Mouse (Mus musculus): Measurements from ENCODE around the gene Cnppd1.

DNA sequence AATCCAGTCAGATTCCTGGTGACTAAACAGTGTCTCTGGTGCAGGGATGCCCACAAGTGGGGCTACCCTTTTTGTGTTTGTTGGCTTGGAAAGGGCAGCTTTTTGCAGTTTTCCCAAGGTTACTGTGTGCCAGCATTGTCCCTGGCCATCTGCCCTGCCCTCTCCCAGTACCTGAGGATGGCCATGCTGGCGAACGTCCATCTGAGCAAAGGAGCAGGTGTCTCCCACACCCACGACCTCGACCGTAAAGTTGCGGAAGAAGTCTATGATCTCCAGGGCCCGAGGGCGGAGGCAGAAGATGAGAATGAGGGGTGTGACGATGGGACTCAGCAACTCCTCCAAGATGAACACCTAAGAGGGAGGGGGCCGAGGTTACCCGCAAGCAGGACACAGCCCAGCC is 43.0 kb upstream of the Cnppd1 start:
- TF ChIP-seq CTCF (conservative IDR thresholded peaks at IDR 0.05 in 1 of 2, IDR thresholded peaks at IDR 0.05 in 1 of 2; ENCODE audit: low read depth in 2 of 2, low read length in 2 of 2), result no peak
- TF ChIP-seq MYC (IDR thresholded peaks at IDR 0.05; ENCODE audit: low read depth, low read length), result no peak
- TF ChIP-seq TCF12 (IDR thresholded peaks at IDR 0.05; ENCODE audit: low read depth, low read length), result no peak
- TF ChIP-seq MAFK (IDR thresholded peaks at IDR 0.05; ENCODE audit: insufficient replicate concordance, low read length), result no peak
- TF ChIP-seq POLR2AphosphoS2 (IDR thresholded peaks at IDR 0.05; ENCODE audit: low read depth, low read length), result no peak
- TF ChIP-seq POLR2A (IDR thresholded peaks at IDR 0.05; ENCODE audit: low read depth, low read length), result no peak
- no peak for TF ChIP-seq USF1 (IDR thresholded peaks at IDR 0.05; ENCODE audit: low read depth, low read length)
- TF ChIP-seq CHD2 (IDR thresholded peaks at IDR 0.05; ENCODE audit: low read length), result no peak
- TF ChIP-seq TBP (conservative IDR thresholded peaks at IDR 0.05; ENCODE audit: low read depth, low read length), result no peak
- no peak for TF ChIP-seq USF2 (conservative IDR thresholded peaks at IDR 0.05; ENCODE audit: low read depth, low read length)
- TF ChIP-seq MAZ (IDR thresholded peaks at IDR 0.05; ENCODE audit: low read depth, low read length), result no peak
- no peak for TF ChIP-seq E2F4 (IDR thresholded peaks at IDR 0.05; ENCODE audit: insufficient replicate concordance, low read depth, low read length)
- TF ChIP-seq BHLHE40 (IDR thresholded peaks at IDR 0.05; ENCODE audit: low read depth, low read length), result no peak
- TF ChIP-seq NRF1 (IDR thresholded peaks at IDR 0.05; ENCODE audit: low read depth, low read length), result no peak
